Mouse (Mus musculus) liver, embryonic 12.5 days (tissue): Measurements from ENCODE around the gene Slc9a8. TPM values are rescaled to one million over a fixed set of nuclear protein-coding genes. Genes with fewer than 3 reads are reported as not detected.

Experiments used
- ATAC-seq: fragments of 200-750 bp; cut with Nextera tagmentation; 2 replicates; pipeline ENCODE4 v1.8.0; 2017; ENCODE audit warnings: moderate number of reproducible peaks, mild to moderate bottlenecking, moderate library complexity
- H3K27ac ChIP-seq: fragments of 300-500 bp; sonication (generic); 2 replicates; pipeline ENCODE4 v1.5.1; 2016; ENCODE audit warnings: mild to moderate bottlenecking
- H3K27me3 ChIP-seq: fragments of 300-500 bp; sonication (generic); replicated peaks from 2 replicates; pipeline ENCODE4 v1.6.1; 2016; ENCODE audit warnings: mild to moderate bottlenecking, moderate library complexity
- H3K36me3 ChIP-seq: fragments of 300-500 bp; sonication (generic); 2 replicates; pipeline ENCODE4 v1.6.1; 2016; ENCODE audit warnings: mild to moderate bottlenecking, moderate library complexity
- H3K4me1 ChIP-seq: fragments of 300-500 bp; sonication (generic); 2 replicates; pipeline ENCODE4 v1.6.1; 2016
- H3K4me2 ChIP-seq: fragments of 300-500 bp; sonication (generic); 2 replicates; pipeline ENCODE4 v1.6.1; 2016; ENCODE audit warnings: mild to moderate bottlenecking, moderate library complexity
- H3K4me3 ChIP-seq: fragments of 300-500 bp; sonication (generic); 2 replicates; pipeline ENCODE4 v1.5.1; 2016; ENCODE audit warnings: mild to moderate bottlenecking, moderate library complexity
- H3K9ac ChIP-seq: fragments of 300-500 bp; sonication (generic); 2 replicates; pipeline ENCODE4 v1.6.1; 2016; ENCODE audit warnings: mild to moderate bottlenecking, moderate library complexity
- H3K9me3 ChIP-seq: fragments of 300-500 bp; sonication (generic); replicated peaks from 2 replicates; pipeline ENCODE4 v1.6.1; 2016; ENCODE audit warnings: mild to moderate bottlenecking, moderate library complexity
- WGBS: fragments of 180-500 bp; shearing (Covaris S2); methylation state at CpG from one replicate; pipeline ENCODE4 v1.1.7; 2016; ENCODE audit not compliant: insufficient replicate concordance; 5-methylcytosine and 5-hydroxymethylcytosine counted together
- polyA plus RNA-seq: library from polyadenylated mRNA; unstranded; fragments of >200 nt; fragmentation: Nextera tagmentation; extraction: Ambion mirVana; gene quantifications from 2 replicates; pipeline ENCODE4 v1.2.1, GENCODE M21; 2016

Gene Slc9a8
- polyA plus RNA-seq, 1 experiment from 2014 or later = 17.4 TPM

- no peak for ATAC-seq
- Histone ChIP-seq H3K27ac (no peak overlapping the region), H3K4me3 (no peak overlapping the region), H3K27me3 (no peaks in the 10 kb centered on the region), H3K9ac (0 out of 2 replicates have a peak overlapping the region, but pooled peaks have one; percentile 9), H3K4me1 (peaks cover 74% of the 10 kb centered on the region), H3K36me3 (peaks cover 60% of the 10 kb centered on the region), H3K9me3 (no peaks in the 10 kb centered on the region), H3K4me2 (no peak overlapping the region)
- WGBS = 92% methylated on average over 10 of the region's 10 CpGs
Measured at GRCm38 (mm10) chr2:167506546-167507260, 85.2 kb downstream of the Slc9a8 start.

- Histone ChIP-seq H3K9ac (no peak overlapping the region), H3K36me3 (peaks cover 71% of the 10 kb centered on the region), H3K9me3 (no peaks in the 10 kb centered on the region), H3K4me1 (peaks cover 66% of the 10 kb centered on the region), H3K4me2 (no peak overlapping the region), H3K27ac (no peak overlapping the region), H3K27me3 (no peaks in the 10 kb centered on the region), H3K4me3 (no peak overlapping the region)
- no peak for ATAC-seq
- WGBS = 88% methylated on average over 3 of the region's 3 CpGs
Measured at GRCm38 (mm10) chr2:167507719-167508385, 86.3 kb downstream of the Slc9a8 start.

- Histone ChIP-seq H3K9me3 (no peaks in the 10 kb centered on the region), H3K27me3 (no peaks in the 10 kb centered on the region), H3K27ac (no peak overlapping the region), H3K4me3 (no peak overlapping the region), H3K36me3 (peaks cover 78% of the 10 kb centered on the region), H3K4me2 (no peak overlapping the region), H3K9ac (no peak overlapping the region), H3K4me1 (peaks cover 64% of the 10 kb centered on the region)
- ATAC-seq = no peak
- WGBS = 75% methylated on average over 4 of the region's 4 CpGs
Measured at GRCm38 (mm10) chr2:167508569-167508968, 87.1 kb downstream of the Slc9a8 start.

GRCm38 (mm10) chr2:167510485-167510884 is 89.0 kb downstream of the Slc9a8 start:
- Histone ChIP-seq H3K36me3 (peaks cover 92% of the 10 kb centered on the region), H3K9me3 (no peaks in the 10 kb centered on the region), H3K9ac (peak overlapping the region; percentile 15; the same call in 1 of the 2 replicates), H3K4me2 (peak overlapping the region; percentile 6), H3K4me1 (peaks cover 47% of the 10 kb centered on the region), H3K27ac (peak overlapping the region; percentile 65), H3K27me3 (no peaks in the 10 kb centered on the region), H3K4me3 (no peak overlapping the region)
- ATAC-seq = peak; percentile 81
- WGBS = 18% methylated on average over 3 of the region's 3 CpGs

- Histone ChIP-seq H3K27me3 (no peaks in the 10 kb centered on the region), H3K9ac (no peak overlapping the region), H3K36me3 (peaks cover 98% of the 10 kb centered on the region), H3K9me3 (no peaks in the 10 kb centered on the region), H3K27ac (no peak overlapping the region), H3K4me2 (no peak overlapping the region), H3K4me3 (no peak overlapping the region), H3K4me1 (peaks cover 29% of the 10 kb centered on the region)
- ATAC-seq = no peak
- 91% methylated on average over 9 of the region's 9 CpGs for WGBS
Measured at GRCm38 (mm10) chr2:167512365-167512764, 90.9 kb downstream of the Slc9a8 start.

- WGBS = 75% methylated on average over 5 of the region's 5 CpGs
- Histone ChIP-seq H3K36me3 (peaks cover 98% of the 10 kb centered on the region), H3K4me3 (no peak overlapping the region), H3K9ac (no peak overlapping the region), H3K27ac (no peak overlapping the region), H3K4me1 (peaks cover 24% of the 10 kb centered on the region), H3K27me3 (no peaks in the 10 kb centered on the region), H3K4me2 (no peak overlapping the region), H3K9me3 (no peaks in the 10 kb centered on the region)
- ATAC-seq = no peak
Measured at GRCm38 (mm10) chr2:167512970-167513369, 91.5 kb downstream of the Slc9a8 start.

GRCm38 (mm10) chr2:167514641-167515040 is 93.1 kb downstream of the Slc9a8 start:
- WGBS = 88% methylated on average over 4 of the region's 4 CpGs

GRCm38 (mm10) chr2:167515688-167516087 is 94.2 kb downstream of the Slc9a8 start:
- WGBS = 74% methylated on average over 5 of the region's 5 CpGs
- no peak for ATAC-seq
- no peak overlapping the region for H3K4me2 ChIP-seq
- no peak overlapping the region for H3K4me3 ChIP-seq
- peaks cover 5% of the 10 kb centered on the region for H3K4me1 ChIP-seq
- H3K27ac ChIP-seq = no peak overlapping the region
- no peak overlapping the region for H3K9ac ChIP-seq
- no peaks in the 10 kb centered on the region for H3K9me3 ChIP-seq
- H3K36me3 ChIP-seq = peaks cover 74% of the 10 kb centered on the region
- H3K27me3 ChIP-seq = no peaks in the 10 kb centered on the region

More at GRCm38 (mm10) chr2:167514641-167515040, 93.1 kb downstream of the Slc9a8 start:
- Histone ChIP-seq H3K27me3 (no peaks in the 10 kb centered on the region), H3K4me1 (peaks cover 15% of the 10 kb centered on the region), H3K36me3 (peaks cover 83% of the 10 kb centered on the region), H3K4me3 (no peak overlapping the region), H3K4me2 (no peak overlapping the region), H3K9me3 (no peaks in the 10 kb centered on the region), H3K9ac (no peak overlapping the region), H3K27ac (no peak overlapping the region)
- ATAC-seq = no peak

- WGBS = 61% methylated on average over 5 of the region's 5 CpGs
- no peak for ATAC-seq
- no peak overlapping the region for H3K9ac ChIP-seq
- no peak overlapping the region for H3K4me2 ChIP-seq
- H3K4me3 ChIP-seq = no peak overlapping the region
- peaks cover 33% of the 10 kb centered on the region for H3K36me3 ChIP-seq
- no peaks in the 10 kb centered on the region for H3K27me3 ChIP-seq
- no peaks in the 10 kb centered on the region for H3K4me1 ChIP-seq
- H3K27ac ChIP-seq = no peak overlapping the region
- H3K9me3 ChIP-seq = no peaks in the 10 kb centered on the region
Measured at GRCm38 (mm10) chr2:167519606-167520252, 98.2 kb downstream of the Slc9a8 start.

Other genes starting within 250 kb of the Slc9a8 start
- gene Kcnb1, start 231.6 kb upstream of the Slc9a8 start, polyA plus RNA-seq = 0.19 and 0.43 TPM in 2 replicates
- gene Ptgis, start 181.1 kb upstream of the Slc9a8 start, polyA plus RNA-seq = 2.4 and 2.9 TPM in 2 replicates
- 8.1 and 9.9 TPM in 2 replicates for gene B4galt5, start 72.5 kb upstream of the Slc9a8 start, polyA plus RNA-seq
- gene Rnf114, start 70.9 kb downstream of the Slc9a8 start, polyA plus RNA-seq = 37.6 and 37.9 TPM in 2 replicates
- 11.0 TPM in 2 replicates for gene Spata2, start 71.2 kb downstream of the Slc9a8 start, polyA plus RNA-seq
- 4.9 and 5.0 TPM in 2 replicates for gene Snai1, start 116.5 kb downstream of the Slc9a8 start, polyA plus RNA-seq
- gene Ube2v1, start 210.4 kb downstream of the Slc9a8 start, polyA plus RNA-seq = 256 and 259 TPM in 2 replicates
- gene Gm20431, start 239.8 kb downstream of the Slc9a8 start, polyA plus RNA-seq = 1.8 and 4.8 TPM in 2 replicates